Mouse (Mus musculus): ENCODE measurements around the gene Zfp839.

The Zfp839 gene

DNA sequence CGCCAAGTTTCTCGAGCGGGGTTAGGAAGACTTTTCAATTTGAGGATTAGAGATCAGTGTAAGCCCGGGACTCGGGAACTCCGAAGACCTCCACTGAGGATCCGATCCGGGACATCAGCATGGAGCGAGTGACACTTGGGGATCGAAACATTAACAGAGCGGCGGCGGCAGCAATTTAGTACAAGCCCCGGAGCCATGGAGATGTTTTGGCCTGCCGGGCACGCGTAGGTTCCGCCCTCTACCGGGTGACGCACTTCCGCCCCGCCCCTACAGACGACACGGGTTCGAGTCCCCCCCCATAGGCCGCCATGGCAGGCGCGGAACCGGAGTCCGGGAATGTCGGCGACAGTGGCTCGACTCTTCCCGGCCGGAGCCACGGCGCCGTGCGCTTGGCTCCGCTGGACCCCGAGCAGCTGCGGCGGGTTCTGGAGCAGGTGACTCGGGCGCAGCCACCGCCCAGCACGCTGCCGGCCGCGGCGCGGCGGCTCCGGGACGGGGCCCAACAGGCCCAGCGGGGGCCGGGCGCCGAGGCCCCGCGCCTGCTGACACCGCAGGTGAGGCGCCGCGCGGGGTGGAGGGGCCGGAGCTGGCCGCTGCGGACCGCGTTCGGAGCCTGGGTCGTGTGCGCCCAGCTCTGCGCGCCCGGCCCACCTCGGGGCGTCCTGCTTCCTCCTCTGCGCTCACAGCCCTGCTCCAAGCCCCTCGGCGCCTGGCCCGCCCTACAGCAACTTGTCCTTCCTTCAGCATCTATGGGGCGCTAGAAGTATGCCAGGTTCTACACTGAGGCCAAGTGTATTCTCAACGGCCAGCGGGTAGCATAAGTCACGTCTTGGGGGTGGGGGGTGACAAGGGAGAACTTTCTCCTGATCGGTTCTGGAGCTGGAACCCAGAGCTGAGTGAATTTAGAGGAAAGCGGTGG lies at the start of gene Zfp839:
TSS of gene Zfp839 (plus strand) at position 244 of the 919 bp plus-strand sequence.
- peak; percentile 73 to 77 for DNase-seq

DNA sequence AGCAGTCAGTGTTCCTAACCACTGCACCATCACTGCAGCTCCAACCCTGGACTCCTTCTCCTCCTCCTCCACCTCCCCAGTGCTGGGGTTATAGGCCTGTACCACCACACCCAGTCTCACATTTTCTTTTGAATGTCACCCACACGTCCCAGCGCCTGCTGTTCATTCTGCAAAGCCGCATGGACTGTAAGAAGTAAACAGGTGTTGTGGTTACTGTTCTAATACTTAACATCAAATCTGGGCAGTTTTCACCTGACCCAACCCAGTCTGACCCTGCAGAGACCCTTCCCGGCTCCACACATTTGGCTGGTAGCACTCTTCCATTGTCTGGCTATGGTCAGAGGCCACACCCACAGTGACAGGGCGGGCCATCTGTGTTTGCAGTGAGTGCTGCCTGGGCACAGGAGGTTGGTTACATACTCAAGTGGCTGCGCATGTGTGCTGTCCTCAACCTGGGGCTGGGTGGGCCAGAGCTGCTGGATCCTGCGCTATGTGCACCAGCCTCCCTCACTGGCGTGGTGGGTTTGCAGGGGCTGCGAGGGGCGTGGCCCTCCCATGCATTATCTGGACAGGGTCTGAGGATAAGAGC lies 48.1 kb upstream of the Zfp839 start:
- DNase-seq: no peak

- no peak for DNase-seq
These were observed 47.3 kb upstream of the Zfp839 start for GRCm38 (mm10) chr12:110802674-110803297.

- DNase-seq: no peak
These were observed 45.8 kb upstream of the Zfp839 start for GRCm38 (mm10) chr12:110804261-110804660.

DNA sequence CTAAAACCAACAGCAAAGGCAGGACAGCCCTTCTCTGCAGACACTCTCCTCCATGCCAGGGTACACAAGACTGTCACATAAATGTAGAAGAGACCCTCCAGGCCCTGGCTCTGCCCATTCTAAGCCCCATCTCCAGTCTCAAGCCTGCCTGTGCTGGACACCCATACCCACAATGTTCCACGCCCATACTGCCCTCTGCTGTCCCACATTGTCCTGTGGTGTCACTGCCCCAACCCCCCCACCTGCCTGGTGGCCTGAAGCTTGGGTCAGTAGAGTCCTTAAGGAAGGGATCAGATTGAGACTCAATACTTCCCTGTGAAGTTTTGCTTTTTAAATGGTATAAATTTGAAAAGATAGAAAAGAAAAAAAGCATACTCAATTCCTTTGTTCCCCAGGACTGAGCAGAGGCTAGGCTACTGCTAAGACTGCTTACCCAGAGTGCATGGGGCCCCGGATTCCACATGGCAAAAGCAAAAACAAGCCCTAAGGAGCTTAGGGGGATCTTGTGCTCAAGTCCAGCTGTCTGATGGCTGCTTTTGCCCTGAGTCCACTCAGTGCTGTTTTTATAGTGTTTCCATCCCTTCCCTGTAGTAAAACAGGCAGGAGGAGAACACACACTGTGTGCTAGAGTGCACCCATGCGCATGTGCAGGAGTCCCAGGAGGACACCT lies 43.6 kb upstream of the Zfp839 start:
- peak in 1 of 2 experiments; percentile 23 for DNase-seq

- no peak for DNase-seq
These were observed 41.6 kb upstream of the Zfp839 start for GRCm38 (mm10) chr12:110808430-110808829.

DNA sequence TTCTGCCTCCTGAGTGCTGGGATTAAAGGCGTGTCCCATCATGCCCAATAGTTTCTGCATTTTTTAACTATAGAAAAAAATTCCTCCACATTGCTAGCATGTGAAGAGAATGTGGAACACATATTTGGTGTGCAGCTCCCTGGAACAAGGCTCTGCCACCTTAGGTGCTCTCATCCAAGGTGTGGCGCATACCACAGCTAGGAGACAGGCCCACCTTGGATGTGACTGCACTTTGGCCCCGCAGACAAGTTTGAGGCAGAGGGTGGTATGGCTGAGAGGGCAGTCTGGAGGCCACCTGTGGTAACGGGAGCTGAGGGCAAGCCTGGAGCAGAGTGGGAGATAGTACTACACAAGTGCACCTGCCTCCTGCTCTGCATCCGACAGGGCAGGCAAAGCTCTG lies 41.2 kb upstream of the Zfp839 start:
- no peak for DNase-seq

DNA sequence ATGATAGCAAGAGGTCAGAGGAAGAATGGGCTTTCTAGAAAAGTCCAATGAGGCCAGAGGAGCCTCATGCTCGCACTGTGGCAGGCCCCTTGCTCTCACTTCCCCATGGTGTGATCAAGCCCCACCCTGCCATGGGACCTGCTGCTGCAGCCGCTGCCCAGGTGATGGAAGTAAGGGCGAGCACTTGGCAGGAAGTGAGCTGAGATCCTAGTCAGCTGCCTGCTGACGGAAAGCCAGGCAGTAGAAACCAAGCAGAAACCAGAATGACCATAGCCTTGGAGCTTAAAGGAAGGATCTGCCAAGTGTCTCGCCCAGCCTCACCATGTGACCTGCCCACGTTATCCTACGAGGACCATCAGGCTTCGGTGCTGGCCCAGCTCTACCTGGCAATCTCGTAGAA lies 36.9 kb upstream of the Zfp839 start:
- no peak for DNase-seq

- DNase-seq: no peak
These were observed 36.4 kb upstream of the Zfp839 start for GRCm38 (mm10) chr12:110813624-110814023.

- DNase-seq: no peak
These were observed 35.1 kb upstream of the Zfp839 start for GRCm38 (mm10) chr12:110814924-110815323.

- no peak for DNase-seq
These were observed 33.2 kb upstream of the Zfp839 start for GRCm38 (mm10) chr12:110816833-110817232.

GRCm38 (mm10) chr12:110819367-110819766 lies 30.7 kb upstream of the Zfp839 start:
- no peak for DNase-seq

DNA sequence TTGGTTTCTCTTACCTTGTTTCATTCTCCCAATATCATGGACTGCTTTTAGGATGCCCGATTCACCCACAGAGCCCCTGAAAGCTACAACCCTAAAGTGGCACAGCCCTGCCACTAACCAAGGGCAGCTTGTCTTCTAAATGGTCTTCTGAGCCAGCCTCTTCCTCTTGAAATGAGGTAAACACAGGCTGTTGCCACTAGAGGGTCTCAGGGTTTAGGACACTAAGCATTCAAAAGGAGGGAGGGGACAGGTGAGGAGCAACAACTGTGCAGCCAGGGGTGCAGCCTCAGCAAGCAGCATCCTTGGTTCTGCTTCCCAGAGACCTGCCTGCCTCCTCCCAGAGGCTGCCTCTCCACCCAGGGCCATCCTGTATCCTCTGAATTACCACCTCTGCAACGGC lies 28.3 kb upstream of the Zfp839 start:
- no peak for DNase-seq

DNA sequence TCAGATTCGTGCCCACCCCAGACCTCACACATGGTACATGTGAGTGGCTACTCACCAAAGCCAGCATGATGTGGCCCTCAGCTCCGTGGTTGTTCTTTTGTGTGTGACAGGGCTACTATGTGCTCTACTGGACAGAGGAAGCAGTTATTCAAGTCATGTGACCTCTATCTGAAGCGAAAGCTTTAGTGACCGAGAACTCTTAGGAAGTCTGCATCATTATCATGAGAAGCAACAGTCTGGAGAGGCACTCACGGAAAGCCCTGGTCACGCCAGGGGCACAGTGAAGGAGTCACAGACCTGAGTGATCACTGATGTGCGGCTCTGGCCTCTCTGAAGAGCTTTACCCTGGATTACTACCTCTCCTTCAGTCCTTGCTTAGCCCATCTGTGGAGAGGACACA lies 27.7 kb upstream of the Zfp839 start:
- DNase-seq: no peak

DNA sequence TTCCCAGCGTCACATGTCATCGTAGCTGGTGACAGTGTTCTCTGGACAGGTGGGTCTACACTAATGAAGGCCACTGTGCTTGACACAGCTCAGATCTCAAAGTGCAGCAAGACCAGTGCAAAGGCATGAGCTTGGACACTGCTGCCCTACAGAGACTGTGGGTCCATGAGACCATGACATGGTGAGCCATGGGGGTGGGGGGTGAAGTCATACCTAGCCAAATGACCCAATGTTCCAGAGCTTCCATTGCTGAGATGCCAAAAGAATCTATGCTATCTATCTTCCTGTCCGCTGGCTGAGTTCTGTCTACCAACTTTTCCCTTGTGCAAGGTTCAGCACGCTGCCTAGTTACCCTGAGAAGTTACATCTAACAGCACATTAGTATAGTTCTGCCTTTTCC lies 21.1 kb upstream of the Zfp839 start:
- DNase-seq: no peak

DNA sequence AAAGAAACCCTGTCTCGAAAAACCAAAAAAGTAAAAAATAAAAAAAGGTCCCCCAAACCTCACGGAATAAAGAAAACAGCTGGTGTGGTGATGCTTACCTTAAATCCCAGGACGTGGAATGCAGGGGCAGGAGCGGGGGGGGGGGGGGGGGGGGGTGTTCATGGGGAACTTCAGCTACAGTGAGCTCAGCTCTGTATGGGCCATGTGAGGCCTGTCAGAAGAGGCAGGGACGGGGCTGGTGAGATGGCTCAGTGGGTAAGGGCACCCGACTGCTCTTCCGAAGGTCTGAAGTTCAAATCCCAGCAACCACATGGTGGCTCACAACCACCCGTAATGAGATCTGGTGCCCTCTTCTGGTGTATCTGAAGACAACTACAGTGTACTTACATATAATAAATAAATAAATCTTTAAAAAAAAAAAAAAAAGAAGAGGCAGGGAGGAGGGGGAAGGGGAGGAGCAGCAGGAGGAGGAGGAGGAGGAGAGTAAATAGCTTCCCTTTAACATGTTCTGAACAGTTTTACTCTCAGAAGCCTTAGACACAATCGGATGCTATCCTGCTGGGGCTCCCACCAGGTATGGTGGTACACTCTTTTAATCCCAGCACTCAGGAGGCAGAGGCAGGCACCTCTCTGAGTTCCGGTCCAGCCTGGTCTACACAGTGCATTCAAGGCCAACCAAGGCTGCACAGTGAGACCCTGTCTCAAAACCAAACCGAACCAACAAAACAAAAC lies 19.6 kb upstream of the Zfp839 start:
- DNase-seq: no peak

GRCm38 (mm10) chr12:110835182-110835581 lies 14.9 kb upstream of the Zfp839 start:
- no peak for DNase-seq

- DNase-seq: no peak
These were observed 13.3 kb upstream of the Zfp839 start for GRCm38 (mm10) chr12:110836729-110837128.

DNA sequence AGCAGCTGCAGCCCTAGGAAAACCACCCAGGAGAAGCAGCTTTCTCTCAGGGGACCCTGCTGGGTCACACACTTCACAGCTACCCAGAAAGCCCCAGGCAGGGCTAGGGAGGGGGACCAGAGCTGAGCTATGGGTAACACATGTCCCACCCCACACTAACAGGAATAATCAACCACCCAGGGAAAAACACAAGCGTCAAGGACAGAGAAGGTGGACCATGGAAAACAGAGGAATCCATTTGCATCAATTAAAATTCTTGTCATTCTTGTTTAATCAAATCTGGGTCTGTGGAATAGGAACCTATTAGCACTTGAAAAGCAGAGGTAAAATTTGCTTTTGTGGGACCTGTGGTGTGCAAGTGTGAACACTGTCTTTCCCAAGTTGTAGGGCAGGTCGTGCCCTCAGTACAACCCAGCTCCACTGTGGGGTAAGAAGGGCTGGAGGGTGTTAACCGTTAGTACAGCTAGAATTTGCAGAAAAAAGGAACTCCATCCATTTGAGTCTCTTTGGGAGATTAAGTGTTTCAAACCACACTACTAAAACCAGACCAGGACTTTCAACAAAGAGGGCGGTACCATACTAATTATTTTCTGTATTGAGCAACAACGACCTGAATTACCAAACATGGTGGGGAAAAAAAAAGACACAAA lies 12.7 kb upstream of the Zfp839 start:
- no peak for DNase-seq

- DNase-seq: no peak
These were observed 12.2 kb upstream of the Zfp839 start for GRCm38 (mm10) chr12:110837850-110838249.

- peak; percentile 95 to 96 for DNase-seq
These were observed 9.5 kb upstream of the Zfp839 start, which contains the start of gene Mok for GRCm38 (mm10) chr12:110840348-110841198. TSS of gene Mok (minus strand) at chr12:110840939.

Data from thymus, postnatal 36 days (tissue).